Mouse (Mus musculus) mouse trophoblast stem cell (cell line): ENCODE data around the gene Clec16a.

ENCODE experiments used
- in situ Hi-C, 2 experiments: fragments of 300-500 bp; cut with MseI, MboI; formaldehyde crosslinking; loops; 2 replicates in 1 of 2; 3 replicates in 1 of 2; pipeline ENCODE4 v1.15.1; 2025

Gene Clec16a

GRCm38 (mm10) chr16:10577548-10577947 lies 32.4 kb downstream of the Clec16a start:
- in situ Hi-C loops, result loop anchor here (10.0 kb wide), 2 partner anchors 207 to 267 kb away; partner anchors contain the start of genes Socs1 (in 1 of the 2) and Tnp2 (in 1 of the 2)

- in situ Hi-C loops, result loop anchor here (10.0 kb wide), 2 partner anchors 206 to 266 kb away; partner anchors contain the start of genes Socs1 (in 1 of the 2) and Tnp2 (in 1 of the 2)
These were observed 33.2 kb downstream of the Clec16a start for GRCm38 (mm10) chr16:10578376-10578775.

- in situ Hi-C loops, result no loop called here
These were observed 36.2 kb downstream of the Clec16a start for GRCm38 (mm10) chr16:10581234-10581898.

GRCm38 (mm10) chr16:10585165-10585564 lies 40.0 kb downstream of the Clec16a start:
- in situ Hi-C loops, result no loop called here

- in situ Hi-C loops, result no loop called here
These were observed 41.4 kb downstream of the Clec16a start for GRCm38 (mm10) chr16:10586546-10586945.

- in situ Hi-C loops, result no loop called here
These were observed 55.0 kb downstream of the Clec16a start for GRCm38 (mm10) chr16:10599888-10600740.

- in situ Hi-C loops, result no loop called here
These were observed 62.7 kb downstream of the Clec16a start for GRCm38 (mm10) chr16:10607802-10608201.

- in situ Hi-C loops, result no loop called here
These were observed 64.8 kb downstream of the Clec16a start for GRCm38 (mm10) chr16:10609921-10610320.

GRCm38 (mm10) chr16:10610801-10611200 lies 65.7 kb downstream of the Clec16a start:
- in situ Hi-C loops, result no loop called here

GRCm38 (mm10) chr16:10611306-10611705 lies 66.2 kb downstream of the Clec16a start:
- in situ Hi-C loops, result no loop called here

- in situ Hi-C loops, result no loop called here
These were observed 68.9 kb downstream of the Clec16a start for GRCm38 (mm10) chr16:10613996-10614395.

- in situ Hi-C loops, result no loop called here
These were observed 75.9 kb downstream of the Clec16a start for GRCm38 (mm10) chr16:10620961-10621614.

- in situ Hi-C loops, result no loop called here
These were observed 76.6 kb downstream of the Clec16a start for GRCm38 (mm10) chr16:10621710-10622109.

GRCm38 (mm10) chr16:10626116-10626515 lies 81.0 kb downstream of the Clec16a start:
- in situ Hi-C loops, result no loop called here

GRCm38 (mm10) chr16:10627136-10627668 lies 82.1 kb downstream of the Clec16a start:
- in situ Hi-C loops, result no loop called here

GRCm38 (mm10) chr16:10628030-10628555 lies 83.0 kb downstream of the Clec16a start:
- in situ Hi-C loops, result no loop called here

GRCm38 (mm10) chr16:10628960-10629359 lies 83.8 kb downstream of the Clec16a start:
- in situ Hi-C loops, result no loop called here

- in situ Hi-C loops, result no loop called here
These were observed 84.2 kb downstream of the Clec16a start for GRCm38 (mm10) chr16:10629361-10629760.

- in situ Hi-C loops, result no loop called here
These were observed 89.8 kb downstream of the Clec16a start for GRCm38 (mm10) chr16:10634940-10635339.

- in situ Hi-C loops, result no loop called here
These were observed 92.8 kb downstream of the Clec16a start for GRCm38 (mm10) chr16:10637898-10638297.

- in situ Hi-C loops, result no loop called here
These were observed 94.2 kb downstream of the Clec16a start for GRCm38 (mm10) chr16:10639111-10639889.
